Mouse (Mus musculus) forebrain, embryonic 14.5 days (tissue): ENCODE data around the gene Fads3. TPM values are rescaled to one million over a fixed set of nuclear protein-coding genes. Genes with fewer than 3 reads are reported as not detected.

Source experiments
- polyA plus RNA-seq: library from polyadenylated mRNA; unstranded; fragments of >200 nt; fragmentation: Nextera tagmentation; extraction: Ambion mirVana; gene quantifications from 2 replicates; pipeline ENCODE4 v1.2.1, GENCODE M21; 2014

Gene Fads3
- polyA plus RNA-seq, 1 experiment from 2014 or later = 9.6 TPM

Other genes with a start within 250 kb of the Fads3 start
- not detected in 2 replicates for gene Scgb2a2, start 194.0 kb upstream of the Fads3 start, polyA plus RNA-seq
- 39.8 and 41.0 TPM in 2 replicates for gene Incenp, start 142.0 kb upstream of the Fads3 start, polyA plus RNA-seq
- gene Fth1, start 61.0 kb upstream of the Fads3 start, polyA plus RNA-seq = 1,442 and 1,550 TPM in 2 replicates
- gene Best1, start 39.9 kb upstream of the Fads3 start, polyA plus RNA-seq = 1.1 and 1.4 TPM in 2 replicates
- 20.6 and 21.5 TPM in 2 replicates for gene Rab3il1, start 39.9 kb upstream of the Fads3 start, polyA plus RNA-seq
- 71.1 and 71.5 TPM in 2 replicates for gene Fads2, start 60.2 kb downstream of the Fads3 start, polyA plus RNA-seq
- gene Fads1, start 141.3 kb downstream of the Fads3 start, polyA plus RNA-seq = 104 and 125 TPM in 2 replicates
- gene Tmem258, start 162.4 kb downstream of the Fads3 start, polyA plus RNA-seq = 380 and 505 TPM in 2 replicates
- 53.4 and 63.9 TPM in 2 replicates for gene Fen1, start 162.6 kb downstream of the Fads3 start, polyA plus RNA-seq
- gene Myrf, start 199.2 kb downstream of the Fads3 start, polyA plus RNA-seq = 0.20 and 0.40 TPM in 2 replicates